Mouse (Mus musculus) E14TG2a.4 (cell line): Measurements from ENCODE around the gene Rprd1b.

Experiments used
- CTCF ChIP-seq: conservative IDR thresholded peaks from 2 replicates; pipeline ENCODE4 v1.5.1; 2014; ENCODE audit warnings: low read length
- POU5F1 ChIP-seq: IDR thresholded peaks from 2 replicates; pipeline ENCODE4 v1.6.1; 2014; ENCODE audit warnings: low read length, borderline replicate concordance

DNA sequence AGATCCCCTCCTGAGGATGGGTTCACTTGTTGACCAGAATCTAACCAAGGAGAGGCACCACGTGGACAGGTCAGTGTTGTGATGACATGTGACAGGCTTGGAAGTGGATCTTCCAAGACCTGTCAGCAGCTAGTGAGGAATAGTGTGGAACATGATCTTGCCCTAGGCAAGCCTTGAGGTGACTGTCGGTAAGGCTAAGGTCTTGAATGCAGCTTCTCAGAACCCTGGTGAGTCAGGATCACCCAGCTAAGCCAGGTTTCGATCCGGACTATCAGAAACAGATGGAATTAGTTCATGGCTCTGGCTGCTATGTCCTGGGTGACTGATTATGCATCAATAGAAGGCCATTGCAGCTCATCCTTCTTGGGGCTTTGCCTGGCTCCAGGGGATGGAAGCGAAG, 70.4 kb downstream of the Rprd1b start:
- no peak for TF ChIP-seq CTCF
- TF ChIP-seq POU5F1 = no peak
